Mouse (Mus musculus) c-Kit-positive CD71-positive TER-119-positive erythroid progenitor cells, embryonic 14.5 days (primary cell): ENCODE data around the gene Bri3bp.
"Not testable (repeated sequence)": the region's sequence is repeated elsewhere in the genome, so short reads cannot be mapped to it uniquely, and the experiment has no call there.

Experiments
- DNase-seq: peaks from one replicate; pipeline ENCODE4 v3.0.0-alpha.2; 2013; ENCODE audit warnings: low spot score

Bri3bp gene

DNA sequence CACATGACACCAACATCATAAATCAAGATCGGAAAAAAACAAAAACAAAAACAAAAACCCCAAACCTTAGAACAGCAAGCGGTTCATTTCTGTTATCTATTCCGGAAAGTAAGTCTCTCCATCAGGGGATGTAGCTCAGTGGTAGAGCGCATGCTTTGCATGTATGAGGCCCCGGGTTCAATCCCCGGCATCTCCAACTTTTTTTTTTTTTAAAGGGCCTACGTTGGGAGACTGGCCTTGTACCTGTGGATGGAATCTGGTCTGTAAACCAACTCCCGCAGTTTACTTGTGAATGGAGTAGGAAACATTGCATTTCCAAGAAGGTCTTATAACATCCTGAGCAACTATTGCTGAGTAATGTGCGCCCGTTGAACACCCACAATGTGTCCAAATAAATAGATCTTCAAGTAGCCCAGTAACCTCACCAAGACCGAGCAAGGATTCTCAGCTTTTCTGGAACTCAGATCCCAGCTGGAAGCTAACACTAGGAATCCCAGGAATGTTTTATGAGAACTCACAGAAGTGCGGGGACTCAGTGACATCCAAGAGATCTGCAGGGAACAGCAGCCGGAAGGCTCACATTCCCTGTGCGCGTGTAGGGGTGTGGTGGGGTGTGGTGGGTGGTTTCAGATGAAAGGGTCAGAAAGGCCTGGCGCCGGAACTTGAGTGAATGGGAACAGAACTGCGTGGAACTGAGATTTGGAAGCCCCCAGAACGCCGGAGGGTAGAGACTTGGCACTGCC is 31.8 kb upstream of the Bri3bp start:
- peak; percentile 75 for DNase-seq

DNA sequence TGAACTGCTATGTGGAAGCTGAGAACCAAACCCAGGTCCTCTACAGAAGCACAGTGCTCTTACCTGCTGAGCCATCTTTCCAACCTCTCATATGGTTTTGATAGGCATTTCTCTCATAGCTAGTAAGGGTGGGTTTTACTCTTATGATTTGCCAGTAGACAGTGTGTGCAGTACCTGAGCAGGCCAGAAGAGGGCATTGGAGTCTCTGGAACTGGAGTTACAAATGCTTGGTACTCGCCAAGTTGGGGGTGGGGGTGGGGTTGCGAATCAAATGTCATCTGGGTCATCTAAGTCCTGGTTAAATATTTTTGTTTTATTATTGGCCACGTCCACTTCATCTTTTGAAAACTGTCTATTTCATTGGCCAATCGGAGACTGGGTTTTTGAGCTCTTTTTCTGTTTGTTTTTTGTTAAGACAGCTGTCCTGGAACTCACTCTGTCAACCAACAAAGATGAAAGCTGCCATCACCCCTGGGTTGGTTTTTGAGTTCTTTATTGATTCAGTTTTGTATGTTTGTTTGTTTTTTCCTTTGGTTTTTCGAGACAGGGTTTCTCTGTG is 29.3 kb upstream of the Bri3bp start:
- DNase-seq, result peak; percentile 73

DNA sequence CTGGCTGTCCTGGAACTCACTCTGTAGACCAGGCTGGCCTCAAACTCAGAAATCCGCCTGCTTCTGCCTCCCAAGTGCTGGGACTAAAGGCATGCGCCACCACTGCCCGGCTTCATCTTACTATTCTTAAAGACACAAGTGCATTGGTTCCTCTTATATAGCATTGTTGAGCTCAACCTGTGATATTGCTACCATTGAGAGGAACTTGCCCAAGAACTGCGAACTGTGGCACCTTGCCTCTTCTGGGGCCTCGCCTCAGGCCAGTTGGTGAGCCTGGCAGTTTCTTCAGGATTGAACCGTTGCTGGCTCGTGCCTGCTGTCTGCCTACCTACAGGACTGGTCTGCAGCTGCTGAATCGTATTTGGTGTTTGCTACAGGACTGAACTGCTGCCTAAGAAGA is 28.8 kb upstream of the Bri3bp start:
- not testable (repeated sequence) for DNase-seq

DNA sequence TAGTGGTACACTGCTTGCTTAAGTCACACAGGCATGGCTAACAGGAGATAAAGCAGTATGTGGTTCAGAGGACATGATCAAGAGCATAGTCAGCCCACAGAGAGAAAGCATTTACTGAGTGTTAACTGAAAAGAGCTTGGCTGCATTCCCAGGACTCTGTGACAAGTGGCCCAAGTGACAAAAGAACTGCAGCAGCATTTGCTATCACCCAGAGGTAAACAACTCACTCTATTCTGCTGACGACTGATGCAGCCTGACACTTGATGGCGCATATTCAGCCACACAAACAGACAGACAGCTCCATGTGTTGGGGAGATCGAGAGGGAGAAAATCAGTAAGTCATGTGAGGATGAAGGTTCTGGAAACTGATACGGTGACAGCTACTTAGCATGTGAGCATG is 27.6 kb upstream of the Bri3bp start:
- DNase-seq, result no peak

DNA sequence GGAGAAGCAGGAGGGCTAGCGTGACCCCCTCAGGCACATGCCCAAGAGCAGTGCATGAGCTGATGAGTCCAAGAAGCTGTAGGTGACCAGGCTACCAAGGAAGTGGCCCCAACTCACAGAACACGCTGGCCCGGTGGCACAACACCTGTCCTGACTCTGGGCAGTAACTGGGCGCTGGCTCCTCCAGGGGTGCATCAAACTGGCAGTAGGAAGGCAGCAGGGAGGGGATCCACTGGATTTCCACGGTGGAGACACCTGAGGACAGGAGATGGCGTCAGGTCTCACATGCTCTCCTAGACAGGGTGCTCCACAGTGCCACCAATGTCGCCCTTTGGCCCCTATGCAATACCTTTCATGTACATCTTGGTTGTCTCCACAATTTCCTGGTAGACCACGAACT is 25.2 kb upstream of the Bri3bp start:
- no peak for DNase-seq

DNA sequence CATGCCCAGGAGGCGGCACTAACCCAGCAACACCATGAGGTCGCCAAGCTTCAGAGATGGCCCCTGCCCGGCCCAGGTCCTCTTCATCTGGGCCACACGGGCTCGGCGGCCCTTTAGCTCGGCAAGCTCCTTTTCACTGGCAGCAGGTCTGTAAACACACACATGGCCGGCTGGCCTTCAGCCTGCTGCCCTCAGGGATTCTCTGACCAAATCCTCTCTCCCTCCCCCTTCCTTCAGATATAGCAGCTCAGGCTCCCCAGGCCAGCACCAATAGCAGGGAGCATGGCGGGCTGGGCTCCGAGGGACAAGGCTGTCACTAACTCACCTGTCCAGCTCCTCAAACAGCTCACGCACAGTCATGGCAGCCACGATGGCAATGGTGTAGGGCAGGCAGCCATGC is 22.7 kb upstream of the Bri3bp start:
- DNase-seq, result no peak

DNA sequence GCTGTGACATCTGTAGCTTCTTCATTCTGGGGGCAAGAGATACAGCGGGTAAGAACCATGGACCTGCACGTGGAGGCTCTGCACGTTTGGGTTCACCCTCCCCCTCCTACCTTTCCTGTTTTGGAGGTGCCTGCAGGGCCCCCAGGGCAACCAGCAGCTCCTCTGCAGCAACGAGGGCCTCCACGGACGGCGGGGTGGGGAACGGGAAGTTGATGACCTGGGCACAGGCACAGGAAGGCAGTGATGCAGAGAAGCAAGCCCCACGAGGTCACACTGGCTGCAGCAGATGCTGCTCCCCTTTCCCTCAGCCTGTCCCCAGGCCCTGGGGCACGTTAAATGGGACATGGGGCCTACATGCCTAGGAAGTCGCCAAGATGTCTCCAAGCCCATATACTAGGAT is 22.2 kb upstream of the Bri3bp start:
- no peak for DNase-seq

DNA sequence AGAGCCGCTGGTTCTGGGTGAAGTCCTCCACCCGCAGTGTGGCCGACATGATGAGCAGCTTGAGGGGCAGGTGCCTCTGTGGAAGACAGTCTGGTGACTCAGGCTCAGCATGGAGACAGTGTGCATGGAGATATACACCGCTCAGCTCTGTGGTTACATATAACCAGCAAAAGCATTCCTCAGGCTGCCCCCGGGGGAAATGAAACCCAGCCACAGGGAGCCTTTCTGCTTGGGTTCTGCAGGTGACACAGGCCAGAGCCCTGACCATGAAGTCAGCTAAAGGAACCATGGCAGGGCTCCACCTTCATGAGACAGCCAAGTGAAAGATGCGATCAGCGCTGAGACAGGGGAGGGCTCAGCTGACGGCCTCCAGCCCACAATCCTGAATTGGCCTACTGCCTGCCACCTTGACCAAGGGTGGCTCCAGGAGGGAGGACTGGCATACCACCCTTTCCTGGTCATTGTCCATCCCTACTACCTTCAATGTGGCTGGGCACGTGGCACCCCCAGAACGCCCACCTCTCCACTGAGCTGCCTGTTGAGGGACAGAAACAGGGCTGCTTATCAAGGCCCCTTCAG is 15.6 kb upstream of the Bri3bp start:
- no peak for DNase-seq

DNA sequence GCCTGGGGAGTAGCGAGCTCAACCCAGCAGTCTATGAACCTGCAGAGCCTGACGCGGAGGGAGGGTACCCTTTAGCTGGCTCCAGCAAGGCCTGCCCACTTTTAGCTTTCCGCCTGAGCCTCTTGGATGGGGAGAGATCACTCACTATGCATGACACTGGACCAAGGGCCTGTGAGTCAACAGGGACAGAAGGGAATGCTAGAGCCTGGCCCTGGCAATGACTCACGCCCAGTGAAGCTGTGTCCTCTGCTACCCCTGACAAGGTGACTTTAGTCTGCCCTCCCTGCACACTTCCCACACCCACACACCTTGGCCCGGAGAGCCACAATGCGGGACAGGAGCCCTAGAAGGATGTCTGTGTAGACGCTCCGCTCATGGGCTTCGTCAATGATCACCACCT is 15.0 kb upstream of the Bri3bp start:
- no peak for DNase-seq

DNA sequence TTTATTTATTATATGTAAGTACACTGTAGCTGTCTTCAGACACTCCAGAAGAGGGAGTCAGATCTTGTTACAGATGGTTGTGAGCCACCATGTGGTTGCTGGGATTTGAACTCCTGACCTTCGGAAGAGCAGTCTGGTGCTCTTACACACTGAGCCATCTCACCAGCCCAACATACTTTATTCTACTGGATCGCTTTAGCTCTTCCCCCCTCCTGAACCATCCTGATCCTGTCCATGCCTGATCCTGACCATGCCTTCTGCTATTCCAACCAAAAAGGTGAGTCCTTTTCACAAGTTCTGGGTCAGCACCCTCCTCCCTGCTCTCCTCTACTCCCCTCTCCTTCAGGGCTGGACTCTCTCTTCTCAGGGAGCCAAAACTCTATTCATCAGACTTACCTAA is 9.0 kb upstream of the Bri3bp start:
- not testable (repeated sequence) for DNase-seq

DNA sequence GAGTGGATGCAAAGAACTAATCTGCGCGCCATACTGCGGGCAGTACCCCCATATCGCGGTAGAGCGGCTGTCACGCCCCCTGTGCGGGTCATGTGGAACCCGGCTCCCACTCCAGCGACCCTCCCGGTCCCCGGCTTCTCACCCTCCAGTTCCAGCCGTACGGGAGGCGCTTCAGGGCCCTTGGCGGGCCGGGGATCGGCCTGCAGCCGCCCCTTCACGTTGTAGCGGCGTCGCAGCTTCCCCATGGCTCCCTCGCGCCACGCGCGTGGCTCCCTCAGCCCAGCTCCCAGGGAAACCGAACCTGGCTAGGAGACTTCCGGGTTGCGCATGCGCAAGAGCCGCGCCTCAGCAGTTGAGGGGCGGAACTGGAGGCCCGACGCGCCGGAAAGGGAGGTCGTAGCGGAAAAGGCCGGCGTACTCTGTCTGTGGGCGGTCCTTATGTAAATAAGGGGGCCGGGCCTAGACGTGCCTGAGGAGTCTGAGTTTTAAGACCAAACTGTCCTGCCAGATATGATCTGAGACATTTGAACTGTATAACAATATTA is 7.5 kb upstream of the Bri3bp start, which contains the start of gene Dhx37:
Gene Dhx37 (minus strand): TSS at position 329 of the 545 bp plus-strand sequence.
- peak; percentile 96 for DNase-seq

DNA sequence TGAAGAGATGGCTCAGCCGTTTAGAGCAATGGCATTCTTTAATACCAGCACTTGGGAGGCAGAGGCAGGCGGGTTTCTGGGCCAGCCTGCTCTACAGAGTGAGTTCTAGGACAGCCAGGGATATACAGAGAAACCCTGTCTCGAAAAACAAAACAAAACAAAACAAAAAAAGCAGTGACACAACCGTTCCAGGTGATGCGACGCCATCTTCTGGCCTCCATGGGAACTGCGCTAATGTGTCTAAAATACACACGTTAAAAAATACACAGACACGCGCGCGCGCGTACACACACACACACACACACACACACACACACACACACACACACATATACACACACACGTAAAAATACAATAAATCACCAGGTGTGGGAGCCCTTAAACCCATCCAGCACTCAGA is 7.0 kb upstream of the Bri3bp start:
- DNase-seq, result not testable (repeated sequence)

DNA sequence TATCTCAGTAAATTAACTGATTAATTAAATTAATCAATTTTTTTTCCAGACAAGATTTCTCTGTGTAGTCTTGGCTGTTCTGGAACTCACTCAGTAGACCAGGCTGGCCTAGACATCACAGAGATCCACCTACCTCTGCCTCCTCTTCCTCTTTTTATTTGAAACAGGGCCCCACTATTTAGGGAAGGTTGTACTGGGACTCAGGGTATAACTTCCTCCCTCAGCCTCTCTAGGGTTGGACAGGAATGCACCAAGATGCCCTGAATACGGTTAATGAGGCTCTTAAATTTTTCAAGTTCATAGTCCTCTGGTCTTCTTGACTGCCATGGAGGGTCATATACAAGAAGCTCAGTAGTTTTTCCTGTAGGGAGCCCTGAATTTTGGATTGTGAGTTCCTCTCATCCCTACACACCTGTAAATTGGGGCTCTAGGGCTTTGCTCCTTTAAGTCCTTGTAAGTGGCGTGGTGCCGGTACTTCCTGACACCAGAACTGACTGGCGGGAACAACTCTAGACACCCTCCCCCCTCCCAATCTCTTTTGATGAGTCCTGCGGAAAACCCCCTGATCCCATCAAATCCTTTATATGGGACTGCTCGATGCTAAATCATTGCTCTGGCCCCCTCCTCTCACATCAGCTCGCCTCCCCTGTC is 660 bp upstream of the Bri3bp start:
- no peak for DNase-seq

DNA sequence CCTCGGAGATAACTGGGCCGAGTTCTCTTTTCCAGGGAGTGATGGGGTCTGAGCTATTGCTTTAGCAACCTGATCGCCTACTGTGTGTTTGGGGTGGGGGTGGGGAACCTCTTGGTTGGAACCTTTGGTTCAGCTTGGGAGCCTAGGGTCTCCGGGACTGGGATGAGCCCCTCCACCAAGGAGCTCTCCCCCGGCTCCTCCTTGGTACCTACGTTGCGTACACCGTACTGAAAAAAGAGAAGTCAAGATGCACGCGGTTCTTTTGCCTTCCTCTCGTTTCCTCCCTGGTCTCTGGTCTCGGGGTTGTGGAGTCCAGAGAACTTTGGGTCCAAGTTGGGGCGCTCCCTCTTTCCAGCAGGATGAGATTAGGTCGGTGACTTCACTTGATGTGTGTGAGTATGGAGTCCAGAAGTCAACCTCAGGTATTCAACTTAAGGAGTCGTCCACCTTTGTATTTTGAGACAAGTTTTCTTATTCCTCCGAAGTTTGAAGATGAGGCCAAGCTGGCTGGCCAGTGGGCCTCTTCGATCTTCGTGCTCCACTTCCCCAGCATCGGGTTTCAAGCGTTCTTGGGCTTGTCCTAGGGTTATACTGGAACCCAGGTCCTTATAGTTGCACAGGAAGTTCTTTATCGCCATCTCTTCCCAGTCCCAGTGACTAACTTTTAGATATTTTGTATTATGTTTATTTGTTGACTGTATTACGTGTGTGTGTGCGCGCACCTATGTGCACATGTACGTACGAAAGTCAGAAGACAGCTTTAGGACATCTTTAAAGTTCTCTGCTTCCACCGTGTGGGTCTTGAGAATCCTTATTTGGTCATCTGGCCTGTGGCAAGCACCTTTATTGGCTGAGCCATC is 998 bp downstream of the Bri3bp start:
- no peak for DNase-seq

DNA sequence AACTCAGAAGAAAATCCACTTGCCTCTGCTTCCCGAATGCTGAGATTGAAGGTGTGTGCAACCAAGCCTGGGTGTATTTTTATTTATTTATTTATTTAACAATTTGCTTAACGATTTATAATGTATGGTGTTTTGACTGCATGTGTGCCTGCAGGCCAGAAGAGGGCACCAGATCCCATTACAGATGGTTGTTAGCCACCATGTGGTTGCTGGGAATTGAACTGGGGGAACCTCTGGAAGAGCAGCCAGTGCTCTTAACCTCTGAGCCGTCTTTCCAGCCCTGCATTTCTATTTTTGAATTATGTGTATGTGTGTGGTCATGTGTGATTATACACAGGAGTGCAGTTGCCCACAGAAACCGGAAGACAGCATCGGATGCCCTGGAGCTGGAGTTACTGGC is 2.0 kb downstream of the Bri3bp start:
- no peak for DNase-seq

DNA sequence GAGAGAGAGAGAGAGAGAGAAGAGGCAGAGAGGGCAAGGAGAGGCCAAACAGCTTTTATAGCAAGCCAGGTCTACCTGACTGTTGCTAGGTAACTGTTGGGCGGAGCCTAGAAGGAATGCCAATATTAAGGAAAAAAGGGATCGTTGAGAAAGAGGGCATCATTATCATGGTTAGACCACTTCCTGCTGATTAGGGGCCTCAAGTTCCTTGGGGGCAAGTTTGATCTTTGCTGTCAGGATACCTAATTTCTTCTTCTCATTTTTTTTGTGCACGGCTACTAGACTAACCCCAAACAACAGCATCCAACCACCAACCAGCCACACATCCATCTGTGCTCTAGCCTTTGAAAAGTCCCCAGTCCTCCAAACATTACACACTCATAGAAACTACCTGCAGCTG is 2.5 kb downstream of the Bri3bp start:
- no peak for DNase-seq

DNA sequence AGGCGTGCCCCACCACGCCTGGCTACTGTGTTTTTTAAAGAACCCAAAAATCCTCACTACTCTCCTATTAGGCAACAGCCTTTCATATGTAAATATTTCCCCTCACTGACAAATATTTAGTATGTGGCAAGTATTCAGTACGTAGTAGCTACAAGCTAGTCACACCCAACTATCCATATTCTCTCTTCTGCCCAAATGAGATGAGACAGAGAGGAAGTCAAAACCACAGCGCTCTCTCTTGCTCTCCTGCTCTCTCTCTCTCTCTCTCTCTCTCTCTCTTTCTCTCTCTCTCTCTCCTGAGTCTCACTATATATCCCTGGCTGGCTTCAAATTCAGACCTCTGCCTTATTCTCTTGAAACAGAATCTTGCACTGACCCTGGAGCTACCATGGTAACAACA is 3.2 kb downstream of the Bri3bp start:
- no peak for DNase-seq

DNA sequence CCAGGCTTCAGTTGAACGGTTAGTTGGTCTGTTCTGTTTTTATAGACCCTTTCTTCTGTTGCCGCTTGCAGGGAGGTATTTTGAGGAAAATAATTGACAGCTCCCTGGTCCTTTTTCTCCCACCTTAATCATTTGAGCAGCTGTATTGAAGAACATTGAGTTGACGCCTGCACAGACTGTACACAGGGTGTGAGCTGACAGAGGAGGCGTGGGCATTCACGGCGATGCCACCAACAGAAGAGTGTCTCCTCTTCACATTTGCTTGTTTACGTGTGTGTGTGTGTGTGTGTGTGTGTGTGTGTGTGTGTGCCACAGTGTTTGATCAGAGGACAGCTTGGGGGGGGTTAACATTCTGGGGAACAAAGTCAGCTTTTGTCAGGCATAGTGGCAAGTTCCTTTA is 5.0 kb downstream of the Bri3bp start:
- DNase-seq, result no peak

DNA sequence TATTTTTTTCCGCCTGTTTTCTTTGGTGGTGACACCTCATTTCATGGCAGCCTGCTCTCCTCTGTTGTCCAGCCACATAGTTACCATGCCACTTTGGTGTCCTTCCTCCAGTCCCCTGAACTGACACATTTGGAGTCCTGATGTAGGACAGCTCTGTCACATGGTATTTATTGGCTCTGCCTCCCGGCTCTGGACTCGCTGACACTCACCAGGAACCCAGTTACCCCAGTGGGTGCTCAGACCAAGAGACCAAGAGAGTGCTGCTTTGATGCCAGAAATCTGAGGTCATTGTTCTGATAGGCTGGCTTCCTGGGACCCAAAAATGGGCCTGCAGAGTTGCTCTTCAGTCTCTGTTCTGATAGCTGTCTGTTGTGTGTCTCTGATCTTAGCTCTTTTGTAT is 6.7 kb downstream of the Bri3bp start:
- no peak for DNase-seq

DNA sequence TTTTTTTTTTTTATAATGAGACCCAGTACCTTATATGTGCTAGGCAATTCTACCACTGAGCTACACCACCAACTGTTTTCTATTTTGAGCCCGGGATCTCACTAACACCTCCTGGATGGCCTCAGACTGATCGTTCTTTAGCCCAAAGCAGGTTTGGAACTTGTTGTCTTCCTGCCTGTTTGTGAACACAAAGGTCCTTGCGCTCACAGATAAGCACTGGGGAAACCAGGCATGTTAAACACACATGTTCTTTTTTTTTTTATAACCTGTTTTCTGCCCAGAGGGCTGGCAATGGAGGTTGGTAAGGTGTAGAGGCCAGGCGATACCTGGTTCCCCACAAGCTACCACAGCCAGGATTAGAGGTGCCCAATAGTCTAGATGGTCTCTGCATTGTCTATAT is 7.3 kb downstream of the Bri3bp start:
- DNase-seq, result no peak

DNA sequence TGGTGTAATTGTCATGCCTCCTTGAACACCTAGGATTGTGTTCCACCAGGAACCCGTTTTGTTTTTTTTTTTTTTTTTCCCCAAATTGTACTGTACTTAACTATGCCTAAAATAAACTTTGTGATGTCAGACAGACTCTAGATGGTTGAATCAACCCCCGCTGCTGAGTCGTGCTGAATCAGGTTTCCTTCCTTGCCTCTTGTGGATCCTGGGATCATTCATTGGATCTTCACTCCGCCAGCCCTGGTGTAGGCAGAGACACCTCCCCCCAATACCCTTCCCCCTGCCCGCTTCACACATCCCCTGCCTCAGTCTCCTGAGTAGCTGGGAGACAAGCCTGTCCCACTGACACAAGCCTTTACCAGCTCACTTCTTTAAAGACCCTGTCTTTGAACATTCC is 7.9 kb downstream of the Bri3bp start:
- DNase-seq, result no peak

DNA sequence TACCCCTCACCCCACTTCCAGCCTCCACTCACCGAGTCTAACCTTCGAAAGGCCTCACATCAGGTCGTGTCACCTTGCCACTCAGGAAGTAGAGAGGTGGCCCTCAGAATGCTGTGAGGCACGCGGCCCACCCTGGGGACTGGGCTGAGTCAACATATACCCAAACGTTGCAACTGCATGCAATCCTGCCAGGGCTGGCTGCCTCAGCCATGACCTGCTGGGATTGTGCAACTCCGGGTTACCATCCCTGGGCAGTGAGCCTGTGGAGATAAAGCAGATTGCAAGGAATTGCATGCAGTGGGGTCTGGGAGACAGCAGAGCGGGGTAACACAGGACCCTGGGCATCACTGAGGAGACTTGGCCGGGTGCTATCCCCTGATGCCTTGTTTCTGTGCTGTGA is 11.2 kb downstream of the Bri3bp start:
- no peak for DNase-seq
